Mouse (Mus musculus) liver, embryonic 14.5 days (tissue): ENCODE measurements at regions not wholly inside any gene's neighbourhood (a gene's known extent, or its start where the extent isn't known, plus 50 kb on each side); places are given as distances from the start of the nearest gene placed in this dataset.
A peak's percentile ranks its signal among the peaks of the same experiment; 100 is the strongest.

Experiments
- CTCF ChIP-seq: IDR thresholded peaks from 2 replicates; pipeline ENCODE4 v1.5.1; 2016; ENCODE audit warnings: antibody characterized with exemption, low read depth, control low read depth
- EP300 ChIP-seq: IDR thresholded peaks from 2 replicates; pipeline ENCODE4 v1.6.1; 2016; ENCODE audit warnings: antibody characterized with exemption, low read depth

GRCm38 (mm10) chrX:51913247-51913646 lies 59.3 kb downstream of the 1700080O16Rik start:
- TF ChIP-seq EP300 (no peak), CTCF (peak; percentile 57)
